Mouse (Mus musculus) stomach, postnatal 0 days (tissue): ENCODE data around the gene Misp.

Source experiments
- CTCF ChIP-seq: IDR thresholded peaks from 2 replicates; pipeline ENCODE4 v1.5.1; 2016; ENCODE audit warnings: antibody characterized with exemption, low read depth, mild to moderate bottlenecking, moderate library complexity
- EP300 ChIP-seq: optimal IDR thresholded peaks from 2 replicates; pipeline ENCODE3; 2016; ENCODE audit warnings: antibody characterized with exemption

DNA sequence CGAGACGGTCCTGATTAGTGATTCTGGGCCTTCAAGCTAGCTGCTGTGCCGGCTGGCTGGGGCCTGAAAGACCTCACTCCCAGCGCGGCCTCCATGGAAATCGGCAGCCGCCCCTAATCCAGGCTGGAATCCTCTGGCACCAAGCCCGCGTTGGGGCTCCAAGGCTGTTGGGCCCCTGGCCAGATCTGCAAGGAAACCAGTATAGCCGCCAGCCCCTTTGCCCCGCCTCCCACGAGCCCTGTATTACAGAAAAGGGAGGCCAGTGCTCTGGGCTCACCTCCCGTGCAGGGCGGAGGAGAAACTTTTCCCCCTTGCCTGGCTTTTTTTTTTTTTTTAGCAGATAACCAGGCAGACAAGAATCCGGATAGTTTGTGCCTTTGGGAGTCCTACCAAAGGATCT is 32.6 kb downstream of the Misp start:
- TF ChIP-seq CTCF = no peak
- TF ChIP-seq EP300 = peak; percentile 62
